Mouse (Mus musculus) adrenal gland, postnatal 25 days (tissue): ENCODE results near the gene Auh. TPM values are rescaled to one million over a fixed set of nuclear protein-coding genes. Genes with fewer than 3 reads are reported as not detected.

Source experiments
- DNase-seq: peaks from one replicate; pipeline ENCODE4 v3.0.0; 2021; ENCODE audit warnings: mixed read lengths
- total RNA-seq: library from RNA; stranded (reverse); gene quantifications from 2 replicates; pipeline ENCODE4 v1.2.3, GENCODE M21; 2021

Gene Auh
- total RNA-seq, 1 experiment from 2014 or later = 158 TPM

DNA sequence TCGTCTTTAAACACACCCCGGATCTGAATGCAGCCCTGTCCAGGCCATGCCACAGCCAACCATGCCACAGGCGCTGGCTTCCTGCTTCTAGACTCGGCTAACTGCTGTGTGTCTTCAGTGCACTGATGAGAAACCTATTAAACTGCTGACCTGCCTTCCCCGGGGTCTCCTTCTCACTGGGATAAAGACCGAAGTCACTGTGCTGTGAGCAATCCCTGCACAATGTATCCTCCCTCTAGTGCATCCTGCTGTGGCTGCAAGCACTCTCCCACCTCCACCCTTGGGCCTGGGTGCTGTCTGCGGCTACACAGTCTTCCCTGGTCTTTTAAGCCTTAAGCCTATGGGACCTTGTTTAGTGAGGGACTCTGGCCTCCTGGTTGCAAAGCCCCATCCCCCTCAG lies 50.7 kb downstream of the Auh start:
- DNase-seq = no peak

DNA sequence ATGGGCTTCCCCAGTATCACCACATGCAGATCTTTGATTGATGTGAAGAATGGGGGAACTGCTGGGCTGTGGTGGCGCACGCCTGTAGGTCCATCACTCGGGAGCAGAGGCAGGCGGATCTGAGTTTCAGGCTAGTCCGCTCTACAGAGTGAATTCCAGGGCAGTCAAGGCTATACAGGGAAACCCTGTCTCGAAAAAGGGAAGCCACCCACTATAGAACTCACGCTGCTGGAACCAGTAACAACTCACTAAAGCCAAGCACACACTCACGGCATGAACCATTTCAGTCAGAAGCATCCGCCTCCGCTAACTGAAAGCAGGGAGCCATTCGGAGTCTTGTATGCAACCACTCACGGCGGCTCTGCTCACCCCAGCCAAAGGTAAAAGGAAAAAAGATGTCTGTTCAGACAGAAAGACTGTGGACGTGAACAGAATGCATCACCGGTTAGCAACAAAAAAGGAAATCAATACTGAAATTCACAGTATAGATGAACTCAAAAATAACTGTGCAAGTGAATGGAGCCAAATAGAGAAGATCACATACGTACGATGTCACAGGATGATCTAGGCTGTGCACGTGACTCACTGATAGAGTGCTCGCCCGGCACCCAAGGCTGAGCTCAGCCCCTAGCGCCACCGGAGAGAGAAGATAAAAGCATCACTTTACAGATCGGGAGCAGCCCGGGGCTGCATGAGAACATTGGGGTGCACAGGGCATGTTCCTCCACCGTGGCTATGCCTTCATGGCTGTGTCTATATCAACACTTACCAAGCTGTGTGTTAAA lies 53.7 kb downstream of the Auh start:
- no peak for DNase-seq

DNA sequence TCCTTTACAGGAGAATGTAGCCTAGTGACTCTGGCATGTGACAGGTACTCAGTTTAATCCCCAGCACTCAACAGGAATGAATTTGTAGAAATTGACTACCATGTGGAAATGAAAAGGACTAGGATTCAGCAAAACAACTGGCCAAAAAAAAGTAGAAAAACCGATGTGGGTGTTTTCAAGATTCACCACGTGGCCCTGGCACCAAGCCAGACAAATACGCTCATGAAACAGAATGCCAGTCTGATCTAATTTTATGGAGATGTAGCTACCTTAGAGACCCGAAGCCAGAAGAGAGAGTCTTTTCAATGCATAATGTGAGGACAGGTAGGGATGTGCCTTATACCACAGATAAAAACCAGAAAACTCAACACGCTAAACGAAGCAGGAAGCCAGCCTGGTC lies 54.4 kb downstream of the Auh start:
- DNase-seq = no peak

DNA sequence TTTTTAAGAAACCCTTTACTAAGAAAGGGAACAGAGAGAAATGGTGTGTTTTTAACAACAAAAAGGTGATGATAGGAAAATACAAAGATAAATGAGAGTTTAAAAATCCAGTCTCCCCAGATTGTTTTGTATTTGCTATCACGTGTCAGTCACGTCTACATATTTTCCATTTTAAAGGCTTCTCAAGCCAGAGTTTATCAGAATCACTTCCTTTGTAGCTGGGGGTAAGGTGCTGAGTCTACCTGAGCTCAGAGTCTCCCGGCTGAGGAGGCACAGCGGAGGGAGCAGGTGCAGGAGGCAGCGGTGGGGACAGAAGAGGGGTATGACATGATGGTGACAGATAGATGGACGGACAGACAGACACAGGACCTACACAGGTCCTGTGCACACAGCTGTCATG lies 55.1 kb downstream of the Auh start:
- DNase-seq = no peak

DNA sequence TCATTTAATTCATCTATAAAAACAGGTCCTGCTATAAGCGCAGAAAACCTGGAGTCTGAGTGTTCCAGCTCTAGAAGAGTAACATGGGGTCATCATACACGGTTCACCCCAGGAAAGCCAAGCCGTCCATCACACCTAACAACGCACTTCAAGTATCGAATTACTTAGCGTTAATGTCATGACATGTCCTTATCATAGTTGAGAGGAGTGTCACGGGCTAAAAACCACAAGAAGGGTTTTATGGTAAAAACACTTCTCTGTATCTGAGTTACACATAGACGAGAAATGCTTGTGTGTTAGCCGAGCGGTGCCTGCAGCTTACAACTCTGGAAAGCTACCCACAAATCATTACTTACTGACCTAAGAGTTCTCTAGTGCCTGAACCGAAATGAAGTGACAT lies 55.6 kb downstream of the Auh start:
- DNase-seq = no peak

DNA sequence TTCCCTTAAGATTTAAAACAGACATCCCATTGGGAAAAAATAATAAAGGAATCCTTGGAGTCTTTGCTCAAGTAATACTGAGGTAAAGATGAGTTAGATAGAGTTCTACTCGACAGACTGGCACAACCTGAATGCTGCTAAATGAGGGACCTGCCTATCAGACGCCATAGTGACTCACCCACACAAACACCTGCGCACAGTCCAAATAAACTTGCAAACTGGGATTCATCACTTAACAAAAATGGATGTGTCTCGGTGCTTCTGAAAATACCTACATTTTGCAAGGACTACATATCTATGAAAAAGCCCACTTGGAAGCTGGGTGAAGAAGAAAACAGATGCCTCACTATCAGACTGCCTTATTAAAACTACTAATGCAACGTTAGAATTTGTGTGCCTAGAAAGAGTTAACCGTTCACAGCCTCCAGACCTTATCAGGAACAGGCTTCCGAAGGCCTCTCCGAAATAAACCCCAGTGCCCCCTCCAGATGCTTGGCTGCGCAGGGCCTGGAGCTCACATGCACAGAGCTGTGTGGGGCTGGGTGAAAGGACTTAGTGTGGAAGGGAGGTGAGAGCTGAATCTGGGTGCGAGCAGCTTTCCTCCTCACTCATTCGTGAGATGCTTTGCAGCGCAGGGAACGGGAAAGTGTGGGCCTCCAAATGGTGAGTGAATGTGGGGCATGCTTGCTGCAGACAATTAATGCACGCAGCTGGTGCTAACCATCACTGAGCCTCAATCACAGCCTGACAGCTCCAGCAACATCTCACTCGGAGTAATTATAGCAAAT lies 63.3 kb downstream of the Auh start:
- no peak for DNase-seq

DNA sequence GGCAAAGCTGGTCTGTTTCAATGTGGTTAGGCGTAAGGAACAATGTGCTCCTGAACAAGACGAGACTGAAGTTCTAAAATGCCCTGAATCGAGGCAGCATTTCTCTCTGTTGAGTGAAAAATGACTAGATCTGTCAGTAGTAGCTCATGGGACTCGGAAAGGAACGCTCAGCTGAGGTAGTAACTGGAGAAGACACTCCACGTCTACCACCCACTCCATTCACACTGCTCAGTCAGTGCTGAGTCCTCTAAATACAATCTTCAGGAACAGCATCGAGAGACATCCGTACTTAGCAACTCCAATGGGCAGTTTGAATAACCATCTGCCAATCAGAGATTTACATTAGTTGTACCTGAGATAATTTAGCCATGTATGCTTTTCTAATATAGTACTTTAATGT lies 66.0 kb downstream of the Auh start:
- DNase-seq = no peak

DNA sequence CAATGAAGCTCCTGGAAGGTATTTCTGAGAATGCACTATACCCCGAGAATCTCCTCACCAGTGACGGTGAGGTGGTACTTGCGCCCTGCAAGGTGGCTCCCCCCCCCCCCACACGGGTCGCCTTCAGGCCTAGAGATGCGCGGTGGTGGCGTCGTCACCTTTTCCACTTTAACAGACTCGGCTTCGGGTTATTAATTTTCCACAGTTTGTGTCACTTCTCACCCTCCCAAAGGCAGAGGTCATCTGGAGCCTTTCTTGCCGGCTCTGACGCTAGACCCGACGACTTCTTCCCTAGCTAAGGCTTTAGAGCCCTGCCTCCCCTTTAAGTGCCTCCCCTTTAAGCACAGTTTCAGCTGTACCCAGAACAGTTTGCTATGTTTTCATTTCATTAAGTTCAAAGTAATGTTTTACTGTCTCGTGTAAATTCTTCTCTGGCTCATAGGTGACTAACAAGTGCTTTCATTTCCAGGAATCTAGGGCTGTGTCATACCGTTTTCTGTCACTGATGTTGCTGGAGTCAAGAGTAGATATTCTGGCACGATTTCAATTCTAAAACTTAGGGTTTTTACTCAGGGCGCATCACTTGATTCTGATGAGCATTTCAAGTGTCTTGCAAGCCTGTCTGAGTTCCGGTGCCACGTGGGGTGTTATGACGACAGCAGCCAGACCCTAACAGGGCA lies 69.3 kb downstream of the Auh start:
- no peak for DNase-seq

DNA sequence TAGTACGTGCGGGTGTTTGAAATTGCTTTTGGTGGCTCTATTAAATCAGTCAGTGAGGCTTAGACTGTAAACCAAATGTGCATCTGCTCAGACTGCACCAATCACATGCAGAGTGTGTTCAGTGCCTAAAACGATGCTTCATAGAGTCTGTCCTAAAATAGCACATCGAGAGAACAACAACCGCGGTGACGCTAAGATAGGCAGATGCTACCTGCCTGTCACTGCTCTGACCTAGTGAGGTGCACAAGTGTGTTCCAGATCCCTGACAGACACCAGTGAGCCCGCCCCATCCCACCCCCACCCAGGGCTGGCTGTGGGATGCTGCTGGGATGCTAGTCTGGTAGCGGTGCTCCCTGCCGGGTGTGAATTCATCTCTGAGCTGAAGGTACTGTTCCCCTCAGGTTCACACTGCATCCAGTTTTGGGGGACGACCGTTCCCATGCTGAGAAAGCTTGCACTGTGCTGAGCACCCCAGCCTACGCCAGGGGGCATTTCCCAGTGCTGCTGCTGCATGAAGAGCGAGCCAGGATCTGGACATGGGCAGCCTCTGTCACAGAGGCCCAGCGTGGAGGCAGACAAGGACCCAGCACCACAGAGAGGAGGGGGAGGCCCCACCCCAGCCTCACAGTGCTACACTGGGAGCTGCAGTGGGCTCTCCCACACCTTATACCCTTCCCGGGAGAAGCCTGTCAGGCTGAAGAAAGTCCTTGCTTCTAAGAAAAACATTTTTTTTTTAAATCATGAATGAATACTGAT lies 70.2 kb downstream of the Auh start:
- no peak for DNase-seq

DNA sequence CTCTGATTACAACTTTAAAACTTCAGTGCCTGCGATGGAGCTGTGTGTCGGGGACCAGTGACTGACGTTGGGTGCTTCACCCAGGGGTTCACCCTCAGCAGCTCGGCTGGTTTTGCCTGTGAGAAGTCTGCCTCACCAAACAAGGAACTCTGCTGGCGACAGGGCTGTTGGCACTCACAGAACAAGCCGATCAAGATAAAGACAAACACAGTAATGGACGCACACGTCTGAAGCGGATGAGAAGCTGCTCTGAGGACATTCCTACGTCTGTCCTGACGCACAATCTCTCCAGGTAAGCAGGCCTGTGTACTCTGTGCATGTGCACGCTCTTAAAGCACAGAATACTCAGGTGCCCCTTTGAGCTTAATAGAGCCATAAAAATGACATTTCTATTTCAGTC lies 71.1 kb downstream of the Auh start:
- no peak for DNase-seq

DNA sequence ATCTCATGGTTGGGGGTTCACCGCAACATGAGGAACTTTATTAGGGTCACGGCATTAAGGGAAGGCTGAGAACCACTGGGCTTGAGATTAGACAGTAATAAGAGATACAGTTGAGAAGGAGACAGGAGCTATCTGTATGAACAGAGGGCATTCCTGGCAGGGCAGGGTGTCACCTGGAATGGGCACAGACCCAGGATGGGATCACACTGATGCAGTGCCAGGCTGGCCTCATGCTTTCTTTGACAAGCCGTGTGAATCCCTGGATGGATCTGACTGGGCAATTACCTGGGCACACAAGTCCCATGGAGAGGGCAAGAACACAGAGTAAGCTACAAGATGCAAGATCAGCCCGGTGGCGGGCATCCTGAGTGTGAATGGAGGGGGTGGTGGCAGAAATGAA lies 71.7 kb downstream of the Auh start:
- DNase-seq = no peak

DNA sequence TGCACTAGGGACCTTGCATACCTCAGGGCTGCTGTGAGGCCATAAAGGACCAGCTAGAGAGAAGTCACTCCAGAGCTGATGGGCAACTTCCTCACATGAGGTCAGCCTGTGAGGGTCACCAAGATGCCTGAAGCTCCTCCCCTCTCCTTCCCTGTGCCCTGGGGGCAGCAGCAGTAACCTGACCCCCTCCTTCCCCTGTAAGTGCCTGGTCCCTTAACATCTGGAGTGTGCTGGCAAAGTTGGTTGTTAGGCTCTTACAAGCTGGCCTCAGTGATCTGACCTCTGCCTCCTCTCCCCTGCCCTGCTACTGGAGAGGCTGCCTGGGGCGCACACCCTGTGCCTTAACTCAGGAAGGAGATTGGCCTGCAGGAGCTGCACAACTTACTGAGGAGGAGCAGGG lies 75.9 kb downstream of the Auh start:
- no peak for DNase-seq

DNA sequence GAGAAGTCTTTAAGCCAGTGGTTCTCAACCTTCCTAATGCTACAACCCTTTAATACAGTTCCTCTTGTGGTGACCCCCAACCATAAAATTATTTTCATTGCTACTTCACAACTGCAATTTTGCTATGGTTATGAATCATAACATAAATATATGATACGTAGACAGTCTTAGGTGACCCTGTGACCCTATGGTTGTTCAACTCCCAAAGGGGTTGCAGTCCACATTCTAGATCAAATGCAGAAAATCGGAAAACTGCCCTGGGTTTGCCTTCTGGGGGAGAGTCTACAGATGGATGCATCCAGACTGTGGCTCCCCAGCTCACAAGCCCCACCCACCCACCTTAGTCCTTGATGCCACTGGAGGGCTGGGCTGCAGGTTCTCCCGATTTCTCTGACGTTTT lies 77.6 kb downstream of the Auh start:
- no peak for DNase-seq

DNA sequence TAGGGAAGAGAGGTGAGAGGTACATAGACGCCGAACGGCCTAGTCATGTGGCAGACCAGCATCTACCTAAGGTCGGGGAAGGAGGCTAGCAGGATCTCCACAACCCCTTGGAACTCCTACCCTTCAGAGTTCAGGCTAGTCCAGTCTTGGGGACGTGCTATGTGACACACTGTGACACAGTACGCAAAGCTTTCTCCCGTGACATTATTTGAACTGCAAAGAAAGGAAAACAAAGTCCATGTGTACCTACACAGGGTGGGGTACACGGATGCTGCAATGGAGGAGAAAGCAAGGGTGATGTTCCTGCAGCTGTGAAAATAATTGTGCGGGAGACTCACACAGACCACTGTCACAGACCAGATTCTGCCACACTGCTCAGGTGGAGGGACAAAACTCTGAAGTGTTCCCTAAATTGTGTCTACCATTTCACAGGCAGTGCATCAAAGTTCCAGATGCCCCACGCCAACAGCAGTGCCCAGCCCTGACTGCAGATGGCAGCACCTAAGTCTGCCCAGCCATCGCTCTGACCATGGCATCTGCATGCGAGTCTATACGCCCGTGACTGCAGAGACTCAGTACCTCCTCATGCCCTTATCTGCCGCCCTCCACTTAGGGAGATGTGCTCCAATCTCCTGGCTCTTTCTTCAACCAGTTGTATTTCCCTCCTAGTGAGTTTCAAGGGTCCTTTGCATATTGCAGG lies 79.3 kb downstream of the Auh start:
- no peak for DNase-seq

DNA sequence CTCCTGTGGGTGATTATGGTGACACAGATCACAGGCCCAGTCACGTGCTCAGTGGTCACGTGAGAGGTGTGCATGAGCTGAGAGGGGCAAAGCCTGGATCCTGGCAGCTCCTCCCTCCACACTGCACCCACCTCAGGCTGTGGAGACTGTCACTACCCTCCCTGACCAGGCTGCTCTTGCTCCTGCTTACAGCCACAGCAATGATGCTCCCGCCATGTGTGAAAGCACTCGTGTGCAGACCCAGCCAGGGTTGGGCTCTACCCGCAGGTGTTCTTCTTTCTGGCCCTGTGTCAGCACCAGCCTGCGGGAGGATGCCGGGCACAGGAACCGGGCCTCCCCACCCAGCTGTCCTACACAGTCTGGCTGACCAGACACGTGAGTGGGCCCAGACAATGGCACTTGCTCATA lies 80.1 kb downstream of the Auh start:
- no peak for DNase-seq

DNA sequence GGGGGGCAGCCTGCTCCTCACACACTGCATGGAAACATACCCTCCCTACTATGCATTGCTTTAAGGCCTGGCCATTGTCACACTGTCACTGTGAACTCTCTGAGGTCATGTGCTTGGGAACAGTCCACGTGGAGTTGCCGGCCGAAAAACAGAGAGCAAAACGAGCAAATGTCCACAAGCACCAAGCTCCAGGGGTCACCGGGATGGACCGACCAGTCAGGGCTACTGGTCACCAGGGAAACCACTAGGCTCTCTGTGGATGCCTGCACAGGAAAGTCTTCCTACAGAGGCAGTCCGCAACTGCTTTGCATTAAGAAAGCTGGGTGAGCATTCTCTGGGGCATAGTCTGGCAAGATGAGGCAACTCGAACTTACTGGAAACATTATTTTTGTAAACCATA lies 82.0 kb downstream of the Auh start:
- no peak for DNase-seq

DNA sequence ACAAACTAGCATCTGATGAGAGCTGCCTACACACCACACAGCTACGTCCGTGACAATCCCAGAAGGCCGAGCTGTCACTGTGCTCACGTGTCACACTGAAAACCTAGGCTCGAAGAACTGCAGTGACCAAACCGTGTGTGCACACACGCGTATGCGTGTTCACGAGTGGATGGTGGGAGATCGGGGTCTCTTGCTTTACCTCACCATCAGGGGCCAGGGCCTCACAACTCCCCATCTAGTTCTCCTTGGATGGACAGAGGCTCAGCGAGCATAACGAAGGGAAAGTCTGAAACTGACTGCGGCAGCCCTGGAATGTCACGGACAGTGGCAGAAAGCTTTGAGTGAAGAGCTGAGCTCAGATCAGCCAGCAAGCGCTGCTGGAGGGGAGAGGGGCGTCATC lies 82.4 kb downstream of the Auh start:
- no peak for DNase-seq

DNA sequence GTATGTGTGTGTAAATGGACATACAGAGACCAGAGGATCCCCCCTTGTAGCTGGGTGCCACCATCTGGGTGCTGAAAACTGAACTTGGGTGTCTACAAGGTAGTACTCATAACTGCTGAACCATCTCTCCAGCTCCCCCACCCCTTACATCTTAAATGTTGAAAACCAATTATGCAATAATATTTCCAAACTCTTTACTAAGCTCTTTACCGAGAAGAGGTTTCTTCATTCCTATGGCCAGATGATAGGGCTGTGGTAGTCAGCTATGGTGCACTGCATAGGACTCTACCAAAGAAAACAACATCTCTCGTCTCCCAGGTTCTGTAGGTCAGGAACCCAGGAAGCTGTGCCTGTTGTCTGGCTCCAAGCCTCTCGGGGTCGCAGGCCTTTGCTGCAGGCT lies 83.9 kb downstream of the Auh start:
- no peak for DNase-seq

DNA sequence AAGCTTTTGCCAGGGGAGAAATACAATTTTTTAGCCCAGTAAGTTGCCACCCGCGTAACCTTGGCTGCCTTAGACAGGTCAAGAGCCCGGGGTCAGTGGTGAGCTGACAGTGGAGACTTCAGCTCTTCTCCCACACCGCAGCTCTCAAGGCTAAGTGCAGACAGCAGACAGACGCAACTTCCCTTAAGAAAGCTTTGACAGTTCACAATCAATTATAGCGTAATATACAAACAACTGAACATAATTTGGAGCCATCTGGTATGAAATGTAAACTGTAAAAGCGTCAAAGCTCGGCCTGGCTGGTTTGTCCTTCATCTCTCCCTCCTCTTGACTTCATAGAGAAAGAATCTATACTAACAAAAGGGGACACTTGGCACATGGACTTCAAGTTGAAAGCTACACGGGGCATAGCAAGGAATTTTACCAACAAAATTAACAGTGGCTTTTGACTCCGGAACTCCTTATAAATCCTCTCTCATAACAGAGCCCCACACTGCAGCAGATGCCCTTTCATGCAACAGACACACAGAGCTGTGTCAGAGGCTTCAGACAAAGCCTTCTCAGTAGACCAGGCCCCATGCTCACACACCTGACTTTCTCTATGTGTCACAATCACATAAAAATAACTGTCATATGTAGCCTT lies 85.8 kb downstream of the Auh start:
- DNase-seq = no peak

DNA sequence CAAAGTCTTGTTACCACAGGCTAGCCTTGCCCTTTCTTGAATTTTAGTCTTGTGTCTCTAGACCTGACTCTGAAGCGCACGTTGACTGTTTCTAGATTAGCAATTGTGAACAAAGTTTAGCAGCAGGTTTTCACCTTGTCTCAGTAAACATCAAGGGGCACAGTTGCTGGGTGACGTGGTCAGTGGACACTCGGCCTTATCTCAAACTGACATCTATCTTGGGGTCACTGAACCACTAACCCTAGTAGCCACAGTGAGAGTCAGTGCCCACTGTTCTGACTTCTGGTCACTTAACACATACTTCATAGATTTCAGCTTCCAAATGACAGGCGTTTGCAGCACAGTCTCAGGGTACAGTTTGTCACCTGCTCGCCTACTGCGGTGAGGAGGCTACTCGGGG lies 93.2 kb downstream of the Auh start:
- DNase-seq = no peak

DNA sequence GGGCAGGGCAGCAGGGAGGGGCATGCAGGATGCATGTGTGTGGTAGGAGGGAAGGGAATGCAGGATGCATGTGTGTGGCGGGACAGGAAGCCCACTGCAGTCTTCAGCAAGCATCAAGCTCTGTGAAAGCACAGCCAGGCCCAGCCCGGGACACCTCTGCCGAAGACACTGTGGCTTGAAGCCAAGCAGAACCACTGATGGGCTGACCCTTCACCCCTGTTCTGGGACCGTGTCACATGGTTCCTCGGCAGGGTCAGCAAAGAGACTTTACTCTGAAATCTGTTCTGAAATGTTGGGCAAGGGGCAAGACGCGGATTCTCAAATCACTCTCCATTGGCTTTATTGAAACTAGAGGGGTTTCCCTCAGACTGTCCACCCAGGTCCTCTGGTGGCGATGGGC lies 94.9 kb downstream of the Auh start:
- DNase-seq = no peak

DNA sequence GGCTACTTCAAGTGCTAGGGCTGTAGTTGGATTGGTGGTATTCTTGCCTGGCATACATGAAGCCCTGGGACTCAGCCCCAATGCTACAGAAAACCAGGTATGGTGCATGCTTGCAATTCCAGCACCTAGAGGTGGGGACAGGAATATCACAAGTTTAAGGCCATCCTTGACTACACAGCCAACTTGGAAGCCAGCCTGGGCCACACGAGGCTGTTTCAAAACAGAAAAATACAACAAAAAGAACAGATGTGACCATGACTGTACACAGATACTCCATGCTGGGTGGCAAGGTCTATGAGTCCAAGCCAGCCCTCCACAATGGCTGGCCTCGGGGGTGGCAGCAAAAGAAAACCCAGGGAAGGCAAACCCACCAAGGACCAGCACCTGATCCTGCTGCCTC lies 95.7 kb downstream of the Auh start:
- DNase-seq = no peak
